Mouse (Mus musculus): ENCODE results near the gene Gm44973.
A peak's percentile ranks its signal among the peaks of the same experiment; 100 is the strongest.
"Not testable (repeated sequence)": the region's sequence is repeated elsewhere in the genome, so short reads cannot be mapped to it uniquely, and the experiment has no call there.

Gm44973 gene

DNA sequence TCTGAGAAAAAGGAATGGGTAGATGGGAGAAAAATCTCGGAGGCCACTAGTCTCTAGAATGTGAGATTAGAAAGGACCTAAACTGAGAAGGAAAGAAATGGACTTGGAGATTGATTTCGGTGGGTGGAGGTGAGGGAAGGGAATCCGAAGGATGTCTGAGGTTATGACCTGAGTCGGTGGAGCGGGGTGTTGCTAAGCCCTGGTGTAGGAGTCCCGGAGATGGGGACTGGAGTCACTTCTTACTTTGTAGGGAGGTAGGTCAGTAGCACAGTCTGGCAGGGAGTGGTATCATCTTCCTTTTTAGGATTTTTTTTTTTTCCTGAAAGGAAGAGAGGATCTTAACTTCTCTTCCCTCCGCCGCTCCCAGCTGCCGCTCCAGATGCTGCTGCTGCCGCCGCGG is 37.1 kb downstream of the Gm44973 start:
- no peak for DNase-seq

- peak in 1 of 2 experiments; percentile 33 for DNase-seq
Observed at GRCm38 (mm10) chr7:5052931-5053343, 37.6 kb downstream of the Gm44973 start.

GRCm38 (mm10) chr7:5053456-5054179 is 38.3 kb downstream of the Gm44973 start:
- no peak for DNase-seq

GRCm38 (mm10) chr7:5056651-5057263 is 41.5 kb downstream of the Gm44973 start:
- DNase-seq: no peak

DNA sequence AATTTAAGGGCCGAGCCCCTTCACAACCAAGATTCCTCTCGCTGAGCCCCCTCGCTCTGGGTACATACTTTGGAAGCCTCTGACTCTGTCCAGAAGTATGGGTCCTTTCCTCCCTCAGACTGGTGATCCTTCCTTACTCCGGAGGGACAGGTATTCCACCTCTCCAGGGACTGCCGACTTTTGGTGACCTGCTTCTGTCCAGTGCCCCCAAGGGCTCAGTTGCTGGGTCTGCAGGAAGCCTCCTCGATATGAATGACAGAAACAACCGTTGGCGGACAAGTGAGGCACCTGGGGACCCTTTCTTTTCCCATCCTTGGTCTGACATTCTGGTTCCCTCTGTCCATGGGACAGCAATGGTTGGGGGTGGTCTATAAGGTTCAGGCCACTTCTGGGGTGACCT is 42.1 kb downstream of the Gm44973 start:
- DNase-seq: no peak

DNA sequence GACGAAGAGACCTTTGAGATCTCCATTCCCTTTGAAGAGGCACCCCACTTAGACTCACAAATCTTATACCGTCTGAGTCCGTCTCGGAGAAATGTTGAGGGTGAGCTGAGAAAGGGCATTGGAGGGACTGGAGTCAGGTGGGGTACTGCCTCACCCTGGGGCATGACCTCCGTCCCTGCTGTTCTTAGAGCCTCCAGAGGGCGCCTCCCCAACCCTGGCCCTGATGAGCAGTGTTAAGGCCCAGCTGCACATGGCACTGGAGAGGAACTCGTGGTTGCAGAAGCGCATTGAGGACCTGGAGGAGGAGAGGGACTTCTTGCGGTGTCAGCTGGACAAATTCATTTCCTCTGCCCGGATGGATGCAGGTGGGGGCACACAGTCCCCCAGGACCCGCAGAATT is 42.5 kb downstream of the Gm44973 start:
- DNase-seq: peak in 1 of 2 experiments; percentile 31

DNA sequence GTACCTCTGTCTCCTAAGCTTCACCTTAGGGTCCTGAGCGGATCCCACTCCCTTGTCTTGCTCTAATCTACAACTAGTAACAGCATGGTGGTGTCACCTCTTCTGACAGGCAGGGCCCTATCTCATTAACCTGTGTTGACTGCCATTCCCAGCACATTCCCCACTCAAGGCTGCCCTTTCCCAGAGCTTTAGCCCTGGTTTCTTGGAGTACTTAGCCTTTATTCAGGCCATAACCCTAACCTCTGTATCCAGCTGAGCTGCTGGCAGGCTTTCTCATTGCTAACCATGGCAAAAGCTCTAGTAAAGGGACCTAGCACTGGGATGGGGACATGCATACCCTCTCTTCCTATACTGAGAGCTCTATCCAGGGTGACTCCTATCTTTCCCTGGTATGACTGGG is 43.3 kb downstream of the Gm44973 start:
- DNase-seq: no peak

- no peak for DNase-seq
Observed at GRCm38 (mm10) chr7:5059421-5059820, 44.1 kb downstream of the Gm44973 start.

GRCm38 (mm10) chr7:5060239-5060731 is 45.0 kb downstream of the Gm44973 start:
- peak; percentile 87 to 91 for DNase-seq

GRCm38 (mm10) chr7:5060944-5061773 is 45.9 kb downstream of the Gm44973 start:
- peak; percentile 99 for DNase-seq

GRCm38 (mm10) chr7:5061774-5062359 is 46.6 kb downstream of the Gm44973 start, which contains the start of gene U2af2:
Gene U2af2, plus strand, starts transcription at chr7:5062143.
- peak; percentile 95 to 98 for DNase-seq

GRCm38 (mm10) chr7:5062360-5063001 is 47.2 kb downstream of the Gm44973 start:
- peak; percentile 77 to 81 for DNase-seq

DNA sequence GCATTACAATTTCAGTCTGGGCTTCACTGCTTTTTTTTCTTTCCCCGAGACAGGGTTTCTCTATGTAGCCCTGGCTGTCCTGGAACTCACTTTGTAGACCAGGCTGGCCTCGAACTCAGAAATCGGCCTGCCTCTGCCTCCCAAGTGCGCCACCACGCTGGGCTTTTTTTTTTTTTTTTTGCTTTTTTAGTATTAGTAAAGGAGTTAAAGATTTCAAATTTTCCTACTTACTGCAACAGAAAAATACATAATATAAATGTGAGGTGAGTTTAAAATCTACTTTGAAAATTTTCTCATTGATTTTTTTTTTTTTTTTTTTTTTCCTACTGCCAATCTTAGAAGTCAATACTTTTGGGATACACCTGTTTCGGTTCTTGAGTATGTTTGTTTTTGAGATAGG is 49.6 kb downstream of the Gm44973 start:
- no peak for DNase-seq

GRCm38 (mm10) chr7:5073586-5073985 is 58.3 kb downstream of the Gm44973 start:
- DNase-seq: no peak

GRCm38 (mm10) chr7:5074984-5075383 is 59.7 kb downstream of the Gm44973 start:
- DNase-seq: peak in 1 of 2 experiments; percentile 50

DNA sequence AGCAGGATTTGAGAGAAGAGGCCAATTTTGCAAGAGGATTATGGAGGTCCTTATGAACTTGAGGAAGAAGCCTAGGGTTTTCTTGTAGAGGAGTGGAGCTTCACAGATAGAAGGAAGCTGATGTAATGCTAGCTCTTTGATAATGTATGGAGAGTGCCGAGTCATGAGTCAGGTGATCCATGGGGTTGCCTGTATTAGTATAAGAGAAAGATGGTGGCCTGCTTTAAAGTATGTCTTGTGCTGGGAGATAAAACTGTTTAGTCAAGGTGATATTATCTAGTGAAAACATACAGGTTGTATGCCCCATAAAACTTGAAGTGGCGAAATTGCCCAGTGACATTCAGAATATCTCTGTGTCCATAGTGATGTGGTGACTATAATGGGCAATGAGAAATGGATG is 61.6 kb downstream of the Gm44973 start:
- DNase-seq: no peak

- not testable (repeated sequence) for DNase-seq
Observed at GRCm38 (mm10) chr7:5079365-5080009, 64.2 kb downstream of the Gm44973 start.

- peak; percentile 98 to 99 for DNase-seq
Observed at GRCm38 (mm10) chr7:5080010-5080751, 64.9 kb downstream of the Gm44973 start, which contains the start of gene Epn1. Gene Epn1, plus strand, starts transcription at chr7:5080235.

GRCm38 (mm10) chr7:5080815-5081214 is 65.5 kb downstream of the Gm44973 start:
- no peak for DNase-seq

DNA sequence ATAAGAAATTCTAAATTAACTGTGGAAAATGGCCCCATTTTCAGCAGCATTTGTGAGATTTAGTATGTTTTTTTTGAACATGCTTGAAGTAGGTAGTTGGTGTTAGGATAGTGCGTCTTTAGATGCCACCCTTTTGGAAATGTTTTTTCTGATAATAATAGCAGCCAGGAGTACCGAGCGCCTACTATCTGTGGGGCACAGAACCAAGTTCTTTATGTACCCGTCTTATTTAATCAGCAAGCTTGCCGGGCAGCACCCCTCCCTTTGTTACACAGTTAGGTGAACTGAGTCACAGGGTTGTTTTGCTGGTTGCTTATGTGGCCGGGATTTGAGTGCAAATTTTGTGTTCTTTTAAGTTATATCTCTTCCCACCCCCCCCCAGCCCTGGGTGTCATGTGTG is 65.9 kb downstream of the Gm44973 start:
- no peak for DNase-seq

DNA sequence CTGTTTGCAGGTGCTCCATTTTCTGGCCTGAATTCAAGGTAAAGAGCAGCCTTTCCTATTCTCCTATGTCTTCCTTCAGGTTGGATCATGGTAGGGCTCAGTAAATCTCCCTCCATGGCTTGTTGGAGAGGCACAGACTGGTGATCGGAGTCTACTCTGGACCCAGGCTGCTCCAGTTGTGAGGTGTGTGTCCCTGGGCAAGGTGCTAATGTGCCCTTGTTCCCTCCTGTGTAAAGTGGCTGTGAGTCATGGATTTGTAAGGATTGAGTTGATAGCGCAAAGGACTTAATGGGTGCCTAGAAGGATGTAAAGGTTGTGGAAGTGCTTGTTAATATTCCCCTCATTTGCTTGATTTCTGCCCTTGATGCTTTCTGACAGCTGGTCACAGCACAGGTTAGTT is 66.6 kb downstream of the Gm44973 start:
- DNase-seq: no peak
